Mouse (Mus musculus) Patski (cell line): Measurements from ENCODE around the gene Zpr1. TPM values are rescaled to one million over a fixed set of nuclear protein-coding genes. Genes with fewer than 3 reads are reported as not detected.

Experiments
- ATAC-seq: fragments of 100-300 bp; one replicate; pipeline ENCODE4 v1.8.0; 2021
- CTCF ChIA-PET: fragments of 350-600 bp; sonication (Branson Sonifier 250); formaldehyde crosslinking; loops from one replicate; lab custom pipeline; 2022; ENCODE audit warnings: inconsistent platforms; lab: Charles Lee
- POLR2A ChIA-PET: fragments of 350-600 bp; sonication (Branson Sonifier 250); formaldehyde crosslinking; loops from one replicate; lab custom pipeline; 2022; ENCODE audit warnings: antibody characterized with exemption, inconsistent platforms; lab: Charles Lee
- DNase-seq: peaks from one replicate; pipeline ENCODE4 v3.0.0-alpha.2; 2011; ENCODE audit warnings: low read depth, low spot score
- H3K27me3 ChIP-seq: fragments of 371-371 bp; one replicate; pipeline ENCODE4 v1.5.1; 2021
- CTCF ChIP-seq: fragments of 100-300 bp; IDR thresholded peaks from one replicate; pipeline ENCODE4 v1.5.1; 2021
- in situ Hi-C: fragments of 300-500 bp; cut with MboI; formaldehyde crosslinking; loops from 3 replicates; pipeline ENCODE4 v1.11.1; 2018; ENCODE audit warnings: low pct_unique_long_range_greater_than_20kb, mixed read lengths
- polyA plus RNA-seq: library from polyadenylated mRNA; unstranded; gene quantifications from one replicate; pipeline ENCODE4 v1.2.3, GENCODE M21; 2021

The Zpr1 gene
- 55.1 TPM for polyA plus RNA-seq

- peaks cover 14% of the 10 kb centered on the region for H3K27me3 ChIP-seq
- ATAC-seq = peak; percentile 82
- no peak for TF ChIP-seq CTCF
- ChIA-PET CTCF (interaction anchor here (1.1 to 1.7 kb wide), 2 partner anchors 9 to 10 kb away, joined by 3 to 6 read pairs; partner anchors contain the start of gene Bud13), POLR2A (interaction anchor here (0.5 to 2.2 kb wide), 2 partner anchors 10 to 253 kb away, joined by 4 to 6 read pairs; partner anchors contain the start of gene Bud13)
- peak; percentile 56 for DNase-seq
- in situ Hi-C loops = no loop called here
These were observed at the start of gene Zpr1 for GRCm38 (mm10) chr9:46272677-46273454. Gene Zpr1 (plus strand): TSS chr9:46273064.

GRCm38 (mm10) chr9:46223090-46223489 is 49.8 kb upstream of the Zpr1 start:
- in situ Hi-C loops = no loop called here
- TF ChIP-seq CTCF = no peak
- DNase-seq (no peak), ATAC-seq (no peak)
- CTCF ChIA-PET = no interaction called here
- POLR2A ChIA-PET = no interaction called here
- H3K27me3 ChIP-seq = no peaks in the 10 kb centered on the region

GRCm38 (mm10) chr9:46224101-46224500 is 48.8 kb upstream of the Zpr1 start:
- in situ Hi-C loops = no loop called here
- DNase-seq = no peak
- ATAC-seq = no peak
- ChIA-PET POLR2A (no interaction called here), CTCF (no interaction called here)
- H3K27me3 ChIP-seq = no peaks in the 10 kb centered on the region
- TF ChIP-seq CTCF = no peak

- CTCF ChIA-PET = no interaction called here
- in situ Hi-C loops = no loop called here
- DNase-seq = no peak
These were observed 47.8 kb upstream of the Zpr1 start for GRCm38 (mm10) chr9:46224945-46225660.

GRCm38 (mm10) chr9:46227064-46227614 is 45.7 kb upstream of the Zpr1 start:
- ChIA-PET POLR2A (interaction anchor here (1.0 kb wide), 1 partner anchor 10 kb away, joined by 3 read pairs; no protein-coding TSS in a partner anchor), CTCF (no interaction called here)
- in situ Hi-C loops = no loop called here
- TF ChIP-seq CTCF = no peak
- no peaks in the 10 kb centered on the region for H3K27me3 ChIP-seq
- DNase-seq (no peak), ATAC-seq (no peak)

More at GRCm38 (mm10) chr9:46224945-46225660, 47.8 kb upstream of the Zpr1 start:
- no peaks in the 10 kb centered on the region for H3K27me3 ChIP-seq
- TF ChIP-seq CTCF = no peak
- POLR2A ChIA-PET = no interaction called here
- ATAC-seq = no peak

- DNase-seq = no peak
- CTCF ChIA-PET = interaction anchor here (1.3 to 2.3 kb wide), 3 partner anchors 11 to 24 kb away, joined by 3 to 19 read pairs (median 3); no protein-coding TSS in a partner anchor
- POLR2A ChIA-PET = interaction anchor here (2.3 kb wide), 1 partner anchor 13 kb away, joined by 12 read pairs; no protein-coding TSS in a partner anchor
- H3K27me3 ChIP-seq = no peaks in the 10 kb centered on the region
- no peak for ATAC-seq
- no peak for TF ChIP-seq CTCF
- in situ Hi-C loops = no loop called here
These were observed 44.4 kb upstream of the Zpr1 start, which contains the start of gene Apoa1 for GRCm38 (mm10) chr9:46228491-46228890. Gene Apoa1 (plus strand): TSS chr9:46228580.

GRCm38 (mm10) chr9:46229573-46230449 is 43.1 kb upstream of the Zpr1 start:
- ChIA-PET CTCF (interaction anchor here (0.9 to 2.3 kb wide), 11 partner anchors 9 to 265 kb away, joined by 3 to 19 read pairs (median 4); no protein-coding TSS in a partner anchor), POLR2A (interaction anchor here (2.3 kb wide), 1 partner anchor 14 kb away, joined by 12 read pairs; no protein-coding TSS in a partner anchor)

GRCm38 (mm10) chr9:46230450-46230975 is 42.4 kb upstream of the Zpr1 start:
- CTCF ChIA-PET = interaction anchor here (1.0 to 2.3 kb wide), 9 partner anchors 9 to 266 kb away, joined by 3 to 19 read pairs (median 5); no protein-coding TSS in a partner anchor
- in situ Hi-C loops = no loop called here

More at GRCm38 (mm10) chr9:46229573-46230449, 43.1 kb upstream of the Zpr1 start:
- peaks cover 4% of the 10 kb centered on the region for H3K27me3 ChIP-seq
- DNase-seq (peak; percentile 25), ATAC-seq (peak; percentile 82)
- in situ Hi-C loops = no loop called here
- TF ChIP-seq CTCF = peak; percentile 99

GRCm38 (mm10) chr9:46235196-46235595 is 37.7 kb upstream of the Zpr1 start:
- DNase-seq = no peak
- no peak for ATAC-seq
- POLR2A ChIA-PET = no interaction called here
- H3K27me3 ChIP-seq = peaks cover 14% of the 10 kb centered on the region
- TF ChIP-seq CTCF = no peak
- CTCF ChIA-PET = interaction anchor here (0.7 kb wide), 1 partner anchor 314 kb away, joined by 3 read pairs; no protein-coding TSS in a partner anchor
- in situ Hi-C loops = no loop called here

More at GRCm38 (mm10) chr9:46230450-46230975, 42.4 kb upstream of the Zpr1 start:
- TF ChIP-seq CTCF = no peak
- ATAC-seq (no peak), DNase-seq (no peak)
- H3K27me3 ChIP-seq = peaks cover 4% of the 10 kb centered on the region
- POLR2A ChIA-PET = interaction anchor here (2.3 kb wide), 1 partner anchor 15 kb away, joined by 12 read pairs; no protein-coding TSS in a partner anchor
